Mouse (Mus musculus): ENCODE data around the gene Mobp.

Gene Mobp

GRCm38 (mm10) chr9:120210865-120211264 is 61.4 kb downstream of the Mobp start:
- no peak for DNase-seq (ENCODE audit: low spot score)

- DNase-seq (ENCODE audit: low spot score): peak; percentile 22
Observed at GRCm38 (mm10) chr9:120212936-120213335, 63.4 kb downstream of the Mobp start.

- DNase-seq (ENCODE audit: low spot score): no peak
Observed at GRCm38 (mm10) chr9:120214978-120215495, 65.5 kb downstream of the Mobp start.

GRCm38 (mm10) chr9:120219411-120219810 is 69.9 kb downstream of the Mobp start:
- DNase-seq (ENCODE audit: low spot score): no peak

All from layer of hippocampus, adult 11-12 months (tissue).